Mouse (Mus musculus) C3H10T1/2 (cell line): ENCODE data around the gene Nufip2. TPM values are rescaled to one million over a fixed set of nuclear protein-coding genes. Genes with fewer than 3 reads are reported as not detected.

Experiments
- polyA plus RNA-seq, 2 experiments: library from polyadenylated mRNA; unstranded; fragments of >200 nt; fragmentation: generic; extraction: Trizol; gene quantifications; one replicate each; pipeline ENCODE4 v1.2.1; 2012; ENCODE audit warnings: missing spikeins in 2 of 2

Nufip2 gene
- 1 to 10 TPM in 1 of 2 experiments, under 1 TPM in 1; 0.84 to 3.9 TPM for polyA plus RNA-seq

GRCm38 (mm10) chr11:77685383-77686265 is at the start of gene Nufip2:
Gene Nufip2 (plus strand): TSS chr11:77686155.

GRCm38 (mm10) chr11:77725183-77725582 is 39.2 kb downstream of the Nufip2 start, which contains the start of gene Cryba1:
Gene Cryba1 (minus strand): TSS chr11:77725283.

DNA sequence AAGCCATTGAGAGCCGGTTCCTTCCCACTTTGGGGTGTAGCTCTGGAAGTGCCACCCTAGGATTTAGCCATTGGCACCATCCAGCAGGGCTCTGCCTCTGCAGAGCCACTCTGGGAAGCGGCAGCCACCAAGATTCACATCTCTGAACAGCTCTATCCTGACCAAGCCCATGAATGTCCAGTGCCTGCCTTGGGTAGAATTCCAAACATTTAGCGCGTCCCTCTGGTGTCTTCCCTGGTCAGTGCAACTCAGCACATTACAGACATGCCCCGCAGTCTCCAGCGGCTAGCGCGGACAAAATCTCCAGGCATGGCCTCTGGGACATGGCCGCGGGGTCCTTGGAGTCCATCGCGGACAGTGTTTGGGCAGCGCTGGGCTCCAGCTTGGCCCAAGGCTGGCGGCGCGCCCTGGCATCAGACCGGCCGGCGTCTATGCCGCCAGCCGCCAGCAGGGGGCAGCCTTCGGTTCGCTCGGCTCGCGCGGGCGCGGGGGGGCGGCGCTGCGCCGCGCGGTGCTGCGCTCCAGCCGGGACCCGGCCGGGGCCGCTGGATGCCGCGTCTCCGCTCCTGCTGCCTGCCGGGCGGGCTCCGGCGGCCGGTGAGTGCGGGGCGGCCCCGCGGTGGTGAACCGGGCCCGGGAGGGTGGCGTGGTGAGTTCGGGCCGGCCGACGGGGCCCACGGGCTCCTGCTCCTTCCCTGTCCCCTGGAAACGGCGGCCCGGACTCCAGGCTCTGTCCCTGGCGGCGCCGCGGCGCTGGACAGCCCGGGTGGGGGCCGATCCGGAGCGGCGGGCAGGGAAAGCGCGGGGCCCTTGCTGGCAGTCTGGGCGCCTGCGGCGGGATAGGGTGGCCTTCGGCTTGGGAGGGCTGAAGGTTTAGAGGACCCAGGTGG is 77.1 kb downstream of the Nufip2 start, which contains the start of gene Myo18a:
Gene Myo18a, plus strand, starts transcription at position 464 of the 890 bp plus-strand sequence.

DNA sequence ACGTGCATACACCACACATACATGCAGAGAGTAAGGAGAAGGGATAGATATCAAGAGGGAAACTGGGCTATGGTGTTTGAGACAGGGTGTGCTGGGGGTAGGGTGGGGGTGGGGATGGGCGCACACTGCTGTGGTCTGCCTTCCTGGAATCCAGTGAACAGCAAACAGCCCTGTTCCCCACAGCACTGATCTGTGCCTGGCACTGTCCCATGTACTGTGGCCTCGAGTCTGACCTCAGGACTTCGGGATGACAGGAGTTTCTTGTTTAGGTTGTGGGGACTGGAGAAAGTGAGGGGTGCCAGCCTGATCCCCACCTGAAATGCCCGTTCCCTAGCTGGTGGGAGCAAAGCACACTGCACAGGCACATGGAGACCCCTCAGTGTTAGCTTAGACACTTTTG is 101.8 kb downstream of the Nufip2 start, which contains the start of gene Gm10277:
Gene Gm10277, minus strand, starts transcription at position 41 of the 400 bp plus-strand sequence.

Other genes with a start within 250 kb of the Nufip2 start
- under 1 TPM; 0.02 to 0.04 TPM for gene Coro6, start 223.7 kb upstream of the Nufip2 start, polyA plus RNA-seq
- 10 to 100 TPM; 33.6 to 49.8 TPM for gene Ankrd13b, start 196.5 kb upstream of the Nufip2 start, polyA plus RNA-seq
- gene Git1, start 192.6 kb upstream of the Nufip2 start, polyA plus RNA-seq = 10 to 100 TPM; 41.2 to 63.6 TPM
- under 1 TPM; 0.12 to 0.44 TPM for gene Abhd15, start 171.0 kb upstream of the Nufip2 start, polyA plus RNA-seq
- 10 to 100 TPM; 21.6 to 43.4 TPM for gene Trp53i13, start 170.2 kb upstream of the Nufip2 start, polyA plus RNA-seq
- gene Gm10392, start 167.0 kb upstream of the Nufip2 start, polyA plus RNA-seq = under 1 TPM in 1 of 2 experiments, not detected in 1; 0.05 TPM
- 1 to 10 TPM in 1 of 2 experiments, under 1 TPM in 1; 0.32 to 2.7 TPM for gene Taok1, start 78.3 kb upstream of the Nufip2 start, polyA plus RNA-seq
- gene Cryba1, start 39.1 kb downstream of the Nufip2 start, polyA plus RNA-seq = not detected
- 10 to 100 TPM; 15.9 to 48.2 TPM for gene Myo18a, start 77.1 kb downstream of the Nufip2 start, polyA plus RNA-seq
- under 1 TPM; 0.30 to 0.79 TPM for gene Gm10277, start 101.6 kb downstream of the Nufip2 start, polyA plus RNA-seq
- gene Pipox, start 207.9 kb downstream of the Nufip2 start, polyA plus RNA-seq = 1 to 10 TPM in 1 of 2 experiments, under 1 TPM in 1; 0.05 to 4.8 TPM
- gene Sez6, start 244.6 kb downstream of the Nufip2 start, polyA plus RNA-seq = not detected